Mouse (Mus musculus): ENCODE results near the gene Plekho1. TPM values are rescaled to one million over a fixed set of nuclear protein-coding genes. Genes with fewer than 3 reads are reported as not detected.
A peak's percentile ranks its signal among the peaks of the same experiment; 100 is the strongest.
"Not testable (repeated sequence)": the region's sequence is repeated elsewhere in the genome, so short reads cannot be mapped to it uniquely, and the experiment has no call there.

Plekho1 gene
- polyA plus RNA-seq, 1 experiment from 2014 or later = 53.5 TPM

GRCm38 (mm10) chr3:95980276-95980970 lies 15.4 kb downstream of the Plekho1 start:
- TF ChIP-seq EP300 (IDR thresholded peaks at IDR 0.05) (no peak), CTCF (IDR thresholded peaks at IDR 0.05) (no peak)
- no peaks in the 10 kb centered on the region for H3K27me3 ChIP-seq (replicated peaks; ENCODE audit: insufficient read depth, low read length)
- peaks cover under 1% of the 10 kb centered on the region; the same call in 1 of the 2 replicates for H3K4me1 ChIP-seq (ENCODE audit: insufficient read depth, low read depth, low read length)
- H3K36me3 ChIP-seq (ENCODE audit: insufficient read depth, low read length) = no peaks in the 10 kb centered on the region
- DNase-seq (ENCODE audit: low spot score) (no peak), ATAC-seq (no peak)
- H3K4me2 ChIP-seq (replicated peaks; ENCODE audit: low read depth, low read length) = no peak overlapping the region
- H3K9me3 ChIP-seq (ENCODE audit: low read length) = no peaks in the 10 kb centered on the region
- no peak overlapping the region for H3K4me3 ChIP-seq (ENCODE audit: low read depth, low read length)
- 73% methylated on average over 12 of the region's 12 CpGs for WGBS
- no peak overlapping the region for H3K9ac ChIP-seq (replicated peaks; ENCODE audit: low read depth)
- no peak overlapping the region for H3K27ac ChIP-seq (ENCODE audit: low read length)

- H3K9me3 ChIP-seq (ENCODE audit: low read length) = no peaks in the 10 kb centered on the region
- 0 out of 2 replicates have a peak, but pooled peaks cover 1% of the 10 kb centered on the region for H3K4me1 ChIP-seq (ENCODE audit: insufficient read depth, low read depth, low read length)
- no peak overlapping the region for H3K27ac ChIP-seq (ENCODE audit: low read length)
- H3K4me3 ChIP-seq (ENCODE audit: low read depth, low read length) = no peak overlapping the region
- ATAC-seq (no peak), DNase-seq (ENCODE audit: low spot score) (no peak)
- H3K27me3 ChIP-seq (replicated peaks; ENCODE audit: insufficient read depth, low read length) = 0 out of 2 replicates have a peak, but pooled peaks cover 3% of the 10 kb centered on the region
- H3K4me2 ChIP-seq (replicated peaks; ENCODE audit: low read depth, low read length) = no peak overlapping the region
- WGBS = 64% methylated on average over 9 of the region's 9 CpGs
- no peaks in the 10 kb centered on the region for H3K36me3 ChIP-seq (ENCODE audit: insufficient read depth, low read length)
- H3K9ac ChIP-seq (replicated peaks; ENCODE audit: low read depth) = no peak overlapping the region
- TF ChIP-seq CTCF (IDR thresholded peaks at IDR 0.05) (peak; percentile 44), EP300 (IDR thresholded peaks at IDR 0.05) (no peak)
Measured at GRCm38 (mm10) chr3:95978265-95978664, 17.5 kb downstream of the Plekho1 start.

- H3K9me3 ChIP-seq (ENCODE audit: low read length); ATAC-seq; H3K4me2 ChIP-seq (replicated peaks; ENCODE audit: low read depth, low read length); H3K36me3 ChIP-seq (ENCODE audit: insufficient read depth, low read length); H3K9ac ChIP-seq (replicated peaks; ENCODE audit: low read depth); DNase-seq (ENCODE audit: low spot score); H3K27me3 ChIP-seq (replicated peaks; ENCODE audit: insufficient read depth, low read length); H3K4me1 ChIP-seq (ENCODE audit: insufficient read depth, low read depth, low read length); H3K4me3 ChIP-seq (ENCODE audit: low read depth, low read length); H3K27ac ChIP-seq (ENCODE audit: low read length): not testable (repeated sequence)
- 91% methylated on average over 5 of the region's 7 CpGs for WGBS
Measured at GRCm38 (mm10) chr3:95977587-95977986, 18.2 kb downstream of the Plekho1 start.

- Histone ChIP-seq H3K36me3 (ENCODE audit: insufficient read depth, low read length) (no peaks in the 10 kb centered on the region), H3K27ac (ENCODE audit: low read length) (no peak overlapping the region), H3K9me3 (ENCODE audit: low read length) (no peaks in the 10 kb centered on the region), H3K4me1 (ENCODE audit: insufficient read depth, low read depth, low read length) (0 out of 2 replicates have a peak, but pooled peaks cover 4% of the 10 kb centered on the region), H3K27me3 (replicated peaks; ENCODE audit: insufficient read depth, low read length) (0 out of 2 replicates have a peak, but pooled peaks cover 3% of the 10 kb centered on the region), H3K4me3 (ENCODE audit: low read depth, low read length) (no peak overlapping the region), H3K9ac (replicated peaks; ENCODE audit: low read depth) (no peak overlapping the region), H3K4me2 (replicated peaks; ENCODE audit: low read depth, low read length) (no peak overlapping the region)
- DNase-seq (ENCODE audit: low spot score) = no peak
- WGBS = 51% methylated on average over 3 of the region's 3 CpGs
- no peak for TF ChIP-seq EP300 (IDR thresholded peaks at IDR 0.05)
- no peak for TF ChIP-seq CTCF (IDR thresholded peaks at IDR 0.05)
- ATAC-seq = no peak
Measured at GRCm38 (mm10) chr3:95977079-95977478, 18.7 kb downstream of the Plekho1 start.

GRCm38 (mm10) chr3:95972873-95973634 lies 22.7 kb downstream of the Plekho1 start:
- peak; percentile 12; the same call in 1 of the 2 replicates for ATAC-seq

GRCm38 (mm10) chr3:95972251-95972872 lies 23.4 kb downstream of the Plekho1 start:
- TF ChIP-seq CTCF (IDR thresholded peaks at IDR 0.05) (no peak), EP300 (IDR thresholded peaks at IDR 0.05) (no peak)
- ATAC-seq (no peak), DNase-seq (ENCODE audit: low spot score) (no peak)
- Histone ChIP-seq H3K4me3 (ENCODE audit: low read depth, low read length) (peak overlapping the region; percentile 16; the same call in 1 of the 2 replicates), H3K27ac (ENCODE audit: low read length) (no peak overlapping the region), H3K36me3 (ENCODE audit: insufficient read depth, low read length) (no peaks in the 10 kb centered on the region), H3K9ac (replicated peaks; ENCODE audit: low read depth) (no peak overlapping the region), H3K9me3 (ENCODE audit: low read length) (no peaks in the 10 kb centered on the region), H3K4me1 (ENCODE audit: insufficient read depth, low read depth, low read length) (0 out of 2 replicates have a peak, but pooled peaks cover 4% of the 10 kb centered on the region), H3K27me3 (replicated peaks; ENCODE audit: insufficient read depth, low read length) (0 out of 2 replicates have a peak, but pooled peaks cover 3% of the 10 kb centered on the region), H3K4me2 (replicated peaks; ENCODE audit: low read depth, low read length) (peak overlapping the region; percentile 55)
- 77% methylated on average over 12 of the region's 12 CpGs for WGBS

More at GRCm38 (mm10) chr3:95972873-95973634, 22.7 kb downstream of the Plekho1 start:
- Histone ChIP-seq H3K4me1 (ENCODE audit: insufficient read depth, low read depth, low read length) (0 out of 2 replicates have a peak, but pooled peaks cover 4% of the 10 kb centered on the region), H3K36me3 (ENCODE audit: insufficient read depth, low read length) (no peaks in the 10 kb centered on the region), H3K27me3 (replicated peaks; ENCODE audit: insufficient read depth, low read length) (0 out of 2 replicates have a peak, but pooled peaks cover 3% of the 10 kb centered on the region), H3K4me3 (ENCODE audit: low read depth, low read length) (peak overlapping the region; percentile 16), H3K9ac (replicated peaks; ENCODE audit: low read depth) (no peak overlapping the region), H3K4me2 (replicated peaks; ENCODE audit: low read depth, low read length) (peak overlapping the region; percentile 55), H3K27ac (ENCODE audit: low read length) (no peak overlapping the region), H3K9me3 (ENCODE audit: low read length) (no peaks in the 10 kb centered on the region)
- peak; percentile 38 for DNase-seq (ENCODE audit: low spot score)
- WGBS = 8% methylated on average over 34 of the region's 34 CpGs
- TF ChIP-seq EP300 (IDR thresholded peaks at IDR 0.05) (no peak), CTCF (IDR thresholded peaks at IDR 0.05) (no peak)

- H3K27me3 ChIP-seq (replicated peaks; ENCODE audit: insufficient read depth, low read length); DNase-seq (ENCODE audit: low spot score); H3K27ac ChIP-seq (ENCODE audit: low read length); H3K9me3 ChIP-seq (ENCODE audit: low read length); H3K36me3 ChIP-seq (ENCODE audit: insufficient read depth, low read length); H3K4me1 ChIP-seq (ENCODE audit: insufficient read depth, low read depth, low read length); H3K4me3 ChIP-seq (ENCODE audit: low read depth, low read length); H3K9ac ChIP-seq (replicated peaks; ENCODE audit: low read depth); H3K4me2 ChIP-seq (replicated peaks; ENCODE audit: low read depth, low read length); ATAC-seq: not testable (repeated sequence)
- WGBS = 55% methylated on average over 5 of the region's 7 CpGs
Measured at GRCm38 (mm10) chr3:95970661-95971060, 25.1 kb downstream of the Plekho1 start.
